Mouse (Mus musculus): Measurements from ENCODE around the gene Fbp1.
A peak's percentile ranks its signal among the peaks of the same experiment; 100 is the strongest.

- TF ChIP-seq EP300 (IDR thresholded peaks at IDR 0.05; ENCODE audit: low read depth) (0 out of 2 replicates have a peak, but pooled peaks have one; percentile 14), CTCF (IDR thresholded peaks at IDR 0.05; ENCODE audit: low read depth) (no peak)
These were observed 39.4 kb upstream of the Fbp1 start for GRCm38 (mm10) chr13:62927470-62927869.

Data from liver, postnatal 0 days (tissue).